Mouse (Mus musculus): ENCODE results near the gene Dnajc5. TPM values are rescaled to one million over a fixed set of nuclear protein-coding genes. Genes with fewer than 3 reads are reported as not detected.
A peak's percentile ranks its signal among the peaks of the same experiment; 100 is the strongest.

The Dnajc5 gene
- polyA plus RNA-seq, 1 experiment from 2014 or later: 87.2 TPM

- 90% methylated on average over 10 of the region's 10 CpGs for WGBS
- peak; percentile 62 for DNase-seq (ENCODE audit: low spot score)
- H3K4me3 ChIP-seq: no peak overlapping the region
- H3K27me3 ChIP-seq (ENCODE audit: insufficient read depth, poor library complexity, severe bottlenecking): no peaks in the 10 kb centered on the region
- H3K36me3 ChIP-seq: peaks cover 66% of the 10 kb centered on the region
- peaks cover 27% of the 10 kb centered on the region for H3K4me1 ChIP-seq
- no peak overlapping the region for H3K27ac ChIP-seq
- no peaks in the 10 kb centered on the region for H3K9me3 ChIP-seq
These were observed 68.9 kb downstream of the Dnajc5 start for GRCm38 (mm10) chr2:181589011-181589731.

GRCm38 (mm10) chr2:181589732-181590105 is 69.4 kb downstream of the Dnajc5 start:
- Histone ChIP-seq H3K4me1 (peaks cover 27% of the 10 kb centered on the region), H3K27ac (no peak overlapping the region), H3K27me3 (ENCODE audit: insufficient read depth, poor library complexity, severe bottlenecking) (no peaks in the 10 kb centered on the region), H3K9me3 (no peaks in the 10 kb centered on the region), H3K4me3 (no peak overlapping the region), H3K36me3 (peaks cover 61% of the 10 kb centered on the region)
- DNase-seq (ENCODE audit: low spot score): peak; percentile 70
- 94% methylated on average over 9 of the region's 9 CpGs for WGBS

- no peaks in the 10 kb centered on the region for H3K9me3 ChIP-seq
- no peaks in the 10 kb centered on the region for H3K27me3 ChIP-seq (ENCODE audit: insufficient read depth, poor library complexity, severe bottlenecking)
- WGBS: 92% methylated on average over 5 of the region's 5 CpGs
- DNase-seq (ENCODE audit: low spot score): peak; percentile 59
- H3K4me3 ChIP-seq: no peak overlapping the region
- H3K27ac ChIP-seq: no peak overlapping the region
- H3K4me1 ChIP-seq: peaks cover 27% of the 10 kb centered on the region
- peaks cover 53% of the 10 kb centered on the region for H3K36me3 ChIP-seq
These were observed 70.2 kb downstream of the Dnajc5 start for GRCm38 (mm10) chr2:181590471-181590870.

GRCm38 (mm10) chr2:181591528-181592085 is 71.3 kb downstream of the Dnajc5 start, which contains the start of gene Prpf6:
TSS of gene Prpf6 (plus strand) at chr2:181591868.
- no peaks in the 10 kb centered on the region for H3K9me3 ChIP-seq
- WGBS: 14% methylated on average over 5 of the region's 5 CpGs
- H3K27me3 ChIP-seq (ENCODE audit: insufficient read depth, poor library complexity, severe bottlenecking): no peaks in the 10 kb centered on the region
- no peak for DNase-seq (ENCODE audit: low spot score)
- peak within 1 kb of the TSS; percentile 96 for H3K4me3 ChIP-seq
- peaks cover 42% of the 10 kb centered on the region for H3K36me3 ChIP-seq
- peaks cover 27% of the 10 kb centered on the region for H3K4me1 ChIP-seq
- H3K27ac ChIP-seq: peak within 1 kb of the TSS; percentile 96

- WGBS: 1% methylated on average over 81 of the region's 97 CpGs
- H3K4me1 ChIP-seq: peaks cover 27% of the 10 kb centered on the region
- H3K9me3 ChIP-seq: no peaks in the 10 kb centered on the region
- DNase-seq (ENCODE audit: low spot score): peak; percentile 86
- no peaks in the 10 kb centered on the region for H3K27me3 ChIP-seq (ENCODE audit: insufficient read depth, poor library complexity, severe bottlenecking)
- peak within 1 kb of the TSS; percentile 96 for H3K4me3 ChIP-seq
- H3K36me3 ChIP-seq: peaks cover 34% of the 10 kb centered on the region
- peak within 1 kb of the TSS; percentile 96 for H3K27ac ChIP-seq
These were observed 72.2 kb downstream of the Dnajc5 start, which contains the start of gene Zfp512b for GRCm38 (mm10) chr2:181592231-181593041. TSS of gene Zfp512b (minus strand) at chr2:181592803.

- peaks cover 28% of the 10 kb centered on the region for H3K4me1 ChIP-seq
- peaks cover 29% of the 10 kb centered on the region for H3K36me3 ChIP-seq
- no peaks in the 10 kb centered on the region for H3K27me3 ChIP-seq (ENCODE audit: insufficient read depth, poor library complexity, severe bottlenecking)
- H3K9me3 ChIP-seq: no peaks in the 10 kb centered on the region
- peak overlapping the region; percentile 96 for H3K27ac ChIP-seq
- DNase-seq (ENCODE audit: low spot score): no peak
- 3% methylated on average over 6 of the region's 6 CpGs for WGBS
- H3K4me3 ChIP-seq: peak overlapping the region; percentile 96
These were observed 72.7 kb downstream of the Dnajc5 start for GRCm38 (mm10) chr2:181593042-181593421.

GRCm38 (mm10) chr2:181593937-181594336 is 73.7 kb downstream of the Dnajc5 start:
- no peak for DNase-seq (ENCODE audit: low spot score)
- no peaks in the 10 kb centered on the region for H3K27me3 ChIP-seq (ENCODE audit: insufficient read depth, poor library complexity, severe bottlenecking)
- no peak overlapping the region for H3K4me3 ChIP-seq
- H3K4me1 ChIP-seq: peaks cover 38% of the 10 kb centered on the region
- H3K9me3 ChIP-seq: no peaks in the 10 kb centered on the region
- H3K36me3 ChIP-seq: peaks cover 19% of the 10 kb centered on the region
- H3K27ac ChIP-seq: no peak overlapping the region

GRCm38 (mm10) chr2:181594946-181595696 is 74.8 kb downstream of the Dnajc5 start:
- no peak overlapping the region for H3K4me3 ChIP-seq
- no peak for DNase-seq (ENCODE audit: low spot score)
- H3K9me3 ChIP-seq: no peaks in the 10 kb centered on the region
- no peak overlapping the region for H3K27ac ChIP-seq
- H3K4me1 ChIP-seq: peaks cover 42% of the 10 kb centered on the region
- H3K36me3 ChIP-seq: peaks cover 8% of the 10 kb centered on the region
- no peaks in the 10 kb centered on the region for H3K27me3 ChIP-seq (ENCODE audit: insufficient read depth, poor library complexity, severe bottlenecking)
- WGBS: 83% methylated on average over 4 of the region's 4 CpGs

GRCm38 (mm10) chr2:181596221-181596960 is 76.1 kb downstream of the Dnajc5 start:
- WGBS: 36% methylated on average over 6 of the region's 6 CpGs
- Histone ChIP-seq H3K27me3 (ENCODE audit: insufficient read depth, poor library complexity, severe bottlenecking) (no peaks in the 10 kb centered on the region), H3K4me3 (no peak overlapping the region), H3K27ac (no peak overlapping the region), H3K36me3 (no peaks in the 10 kb centered on the region), H3K4me1 (peaks cover 41% of the 10 kb centered on the region), H3K9me3 (no peaks in the 10 kb centered on the region)
- DNase-seq (ENCODE audit: low spot score): no peak

GRCm38 (mm10) chr2:181597378-181598061 is 77.2 kb downstream of the Dnajc5 start:
- Histone ChIP-seq H3K4me3 (no peak overlapping the region), H3K27ac (no peak overlapping the region), H3K9me3 (no peaks in the 10 kb centered on the region), H3K36me3 (no peaks in the 10 kb centered on the region), H3K27me3 (ENCODE audit: insufficient read depth, poor library complexity, severe bottlenecking) (no peaks in the 10 kb centered on the region), H3K4me1 (peaks cover 37% of the 10 kb centered on the region)
- no peak for DNase-seq (ENCODE audit: low spot score)
- WGBS: 57% methylated on average over 7 of the region's 7 CpGs

- H3K4me1 ChIP-seq: peaks cover 30% of the 10 kb centered on the region
- no peaks in the 10 kb centered on the region for H3K9me3 ChIP-seq
- no peaks in the 10 kb centered on the region for H3K36me3 ChIP-seq
- H3K27me3 ChIP-seq (ENCODE audit: insufficient read depth, poor library complexity, severe bottlenecking): no peaks in the 10 kb centered on the region
- peak within 1 kb of the TSS; percentile 76 for H3K4me3 ChIP-seq
- 3% methylated on average over 71 of the region's 71 CpGs for WGBS
- H3K27ac ChIP-seq: peak within 1 kb of the TSS; percentile 85
- peak; percentile 89 for DNase-seq (ENCODE audit: low spot score)
These were observed 78.4 kb downstream of the Dnajc5 start, which contains the start of gene Samd10 for GRCm38 (mm10) chr2:181598454-181599351. TSS of gene Samd10 (minus strand) at chr2:181599212.
